26 mouse cellular contexts compared by ENCODE assay signal in genomic region chr1:105953588-105953987, GRCm38 (mm10). TPM values are rescaled to one million over a fixed set of nuclear protein-coding genes. Genes with fewer than 3 reads are reported as not detected.
DNase-seq lines count a peak whose midpoint lies in the region; ATAC-seq lines count a peak whose summit lies in the region.
"Had no signal": no experiment of that assay in that cellular context is flagged by ENCODE, and none has a peak within 500 bp of the region (broad histone marks: within the 10 kb centered on the region; RNA-seq: fewer than 3 reads in every experiment).

No protein-coding gene starts in this region.

- intact Hi-C loops in heart, postnatal 14 days (cut with DNase I) = no loop called here

- no peaks in the 10 kb centered on the region for H3K36me3 ChIP-seq in heart, embryonic 12.5 days
- no peaks in the 10 kb centered on the region for H3K36me3 ChIP-seq in liver, embryonic 13.5 days
- H3K36me3 ChIP-seq in liver, embryonic 12.5 days = no peaks in the 10 kb centered on the region
- H3K36me3 ChIP-seq: embryonic facial prominence, embryonic 13.5 days; embryonic facial prominence, embryonic 15.5 days; forebrain, embryonic 10.5 days; forebrain, embryonic 12.5 days; G1E had no signal

- H3K4me3 ChIP-seq in heart, embryonic 12.5 days = no peak overlapping the region
- H3K4me3 ChIP-seq in liver, embryonic 13.5 days (replicated peaks) = no peak overlapping the region
- H3K4me3 ChIP-seq in liver, embryonic 12.5 days = no peak overlapping the region
- H3K4me3 ChIP-seq: embryonic facial prominence, embryonic 13.5 days; embryonic facial prominence, embryonic 15.5 days; erythroblast, embryonic 14.5 days; forebrain, embryonic 10.5 days; forebrain, embryonic 12.5 days had no signal

- peaks cover 7% of the 10 kb centered on the region; the same call in 1 of the 2 replicates for H3K4me1 ChIP-seq in heart, embryonic 12.5 days (replicated peaks)
- no peaks in the 10 kb centered on the region for H3K4me1 ChIP-seq in liver, embryonic 13.5 days (replicated peaks)
- no peaks in the 10 kb centered on the region for H3K4me1 ChIP-seq in liver, embryonic 12.5 days
- H3K4me1 ChIP-seq: embryonic facial prominence, embryonic 13.5 days; embryonic facial prominence, embryonic 15.5 days; forebrain, embryonic 10.5 days; forebrain, embryonic 12.5 days had no signal

- 0 out of 2 replicates have a peak overlapping the region, but pooled peaks have one; percentile 8 for H3K27ac ChIP-seq in heart, embryonic 12.5 days (ENCODE audit: poor library complexity, severe bottlenecking)
- H3K27ac ChIP-seq in liver, embryonic 13.5 days = peak overlapping the region; percentile 13; the same call in 1 of the 2 replicates
- H3K27ac ChIP-seq in liver, embryonic 12.5 days = no peak overlapping the region
- H3K27ac ChIP-seq: embryonic facial prominence, embryonic 13.5 days; embryonic facial prominence, embryonic 15.5 days; forebrain, embryonic 10.5 days; forebrain, embryonic 12.5 days had no signal

- no peak for ATAC-seq in heart, embryonic 12.5 days (ENCODE audit: insufficient number of reproducible peaks, low FRiP score)
- ATAC-seq in liver, embryonic 13.5 days (ENCODE audit: low read depth) = no peak
- no peak for ATAC-seq in liver, embryonic 12.5 days
- ATAC-seq: CD4-positive, CD25-positive, alpha-beta regulatory T cell, adult 4 months; forebrain, embryonic 14.5 days; forebrain, embryonic 16.5 days had no signal

- H3K4me2 ChIP-seq in heart, embryonic 12.5 days = no peak overlapping the region
- H3K4me2 ChIP-seq in liver, embryonic 13.5 days = no peak overlapping the region
- H3K4me2 ChIP-seq in liver, embryonic 12.5 days = no peak overlapping the region
- H3K4me2 ChIP-seq: embryonic facial prominence, embryonic 13.5 days; embryonic facial prominence, embryonic 15.5 days; forebrain, embryonic 12.5 days had no signal

- no peaks in the 10 kb centered on the region for H3K27me3 ChIP-seq in heart, embryonic 12.5 days (replicated peaks)
- no peaks in the 10 kb centered on the region for H3K27me3 ChIP-seq in liver, embryonic 13.5 days
- H3K27me3 ChIP-seq in liver, embryonic 12.5 days (replicated peaks) = no peaks in the 10 kb centered on the region
- H3K27me3 ChIP-seq: CH12.LX; embryonic facial prominence, embryonic 13.5 days; embryonic facial prominence, embryonic 15.5 days; forebrain, embryonic 12.5 days had no signal

- no peak overlapping the region for H3K9ac ChIP-seq in heart, embryonic 12.5 days
- H3K9ac ChIP-seq in liver, embryonic 13.5 days = no peak overlapping the region
- H3K9ac ChIP-seq in liver, embryonic 12.5 days = no peak overlapping the region
- H3K9ac ChIP-seq: embryonic facial prominence, embryonic 13.5 days; embryonic facial prominence, embryonic 15.5 days; forebrain, embryonic 12.5 days had no signal

- 3% methylated on average over 2 of the region's 2 CpGs for WGBS in heart, embryonic 12.5 days
- 45% methylated on average over 2 of the region's 2 CpGs for WGBS in liver, embryonic 13.5 days (ENCODE audit: insufficient replicate concordance)
- 48% methylated on average over 2 of the region's 2 CpGs for WGBS in liver, embryonic 12.5 days (ENCODE audit: insufficient replicate concordance)

- no peak for DNase-seq in heart, postnatal 14 days
- no peak for DNase-seq in liver, embryonic 13.5 days
- peak; percentile 51 for DNase-seq in NIH3T3 (ENCODE audit: low read depth)
- DNase-seq in embryo, embryonic 10 days (ENCODE audit: low spot score) = no peak
- DNase-seq: adrenal gland, adult 8-10 months; adrenal gland, postnatal 14 days; adrenal gland, postnatal 36 days; B cell, adult 2 months; cerebellum, adult 11-12 months; cerebellum, adult 2 months; cerebellum, adult 9-10 months; cerebellum, postnatal 10 days; cerebellum, postnatal 25 days; embryo, embryonic 11 days had no signal

- peaks cover 3% of the 10 kb centered on the region; the same call in 1 of the 2 replicates for H3K9me3 ChIP-seq in heart, embryonic 12.5 days (replicated peaks)
- no peaks in the 10 kb centered on the region for H3K9me3 ChIP-seq in liver, embryonic 13.5 days (replicated peaks)
- H3K9me3 ChIP-seq in liver, embryonic 12.5 days (replicated peaks) = no peaks in the 10 kb centered on the region
- H3K9me3 ChIP-seq: embryonic facial prominence, embryonic 13.5 days; embryonic facial prominence, embryonic 15.5 days; forebrain, embryonic 10.5 days; G1E had no signal

RNA-seq across cellular contexts. Expression of gene Zcchc2, which starts 36.6 kb away (rescaled TPM):
- polyA plus RNA-seq in heart, embryonic 12.5 days (2016; fragmentation: Nextera tagmentation; extraction: Ambion mirVana) = 2.0 and 2.3 TPM in 2 replicates
- total RNA-seq in heart, postnatal 14 days (2021) = 10 to 100 TPM in 1 of 2 experiments, 1 to 10 TPM in 1; 8.6 to 10.4 TPM
- 1.2 and 1.4 TPM in 2 replicates for polyA plus RNA-seq in liver, embryonic 13.5 days (2015; fragmentation: Nextera tagmentation; extraction: Ambion mirVana)
- polyA plus RNA-seq in liver, embryonic 12.5 days (2016; fragmentation: Nextera tagmentation; extraction: Ambion mirVana) = 1.7 and 1.9 TPM in 2 replicates
